In the genomic region with DNA sequence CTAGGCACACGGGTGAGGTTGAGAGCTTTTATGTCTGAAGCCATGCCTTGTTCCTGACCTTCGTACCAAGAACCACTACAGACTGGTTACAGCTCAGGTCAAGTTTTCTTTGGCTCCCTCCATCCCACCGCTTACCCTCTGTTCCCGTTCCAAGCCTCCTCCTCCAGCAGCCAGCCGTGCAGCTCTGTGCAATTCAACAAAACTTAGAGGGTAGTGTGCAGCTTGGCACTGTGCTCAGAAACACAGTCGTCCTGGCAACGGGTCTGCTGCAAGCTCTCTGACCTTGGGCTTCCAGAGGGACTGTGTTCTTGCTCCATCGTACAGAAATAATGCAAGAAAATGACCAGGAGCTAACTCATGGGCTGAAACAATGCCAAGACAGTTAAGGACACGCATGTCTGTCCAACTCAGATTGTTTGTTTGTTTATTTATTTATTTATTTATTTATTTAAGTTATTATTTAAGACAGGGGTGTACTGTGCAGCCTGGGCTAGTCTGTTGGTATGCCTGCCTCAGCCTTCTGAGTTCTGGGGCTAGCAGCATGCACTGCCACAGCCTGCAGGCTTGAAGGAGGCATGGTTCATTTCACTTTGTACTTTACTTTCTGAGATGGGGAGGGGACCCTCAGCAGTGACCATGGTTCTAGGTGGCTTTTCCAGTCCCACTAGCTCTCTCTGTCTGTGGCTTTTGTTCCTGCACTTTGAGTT, we compare ENCODE assay signal across 9 mouse cellular contexts. TPM values are rescaled to one million over a fixed set of nuclear protein-coding genes. Genes with fewer than 3 reads are reported as not detected.
DNase-seq lines count a peak whose midpoint lies in the region; ATAC-seq lines count a peak whose summit lies in the region.
"Had no signal": no experiment of that assay in that cellular context is flagged by ENCODE, and none has a peak within 500 bp of the region (broad histone marks: within the 10 kb centered on the region; RNA-seq: fewer than 3 reads in every experiment).

No protein-coding gene starts in this region.

- no peak overlapping the region for H3K9ac ChIP-seq in intestine, embryonic 15.5 days
- no peak overlapping the region for H3K9ac ChIP-seq in intestine, embryonic 16.5 days (ENCODE audit: low read depth, low read length)
- H3K9ac ChIP-seq: limb, embryonic 12.5 days had no signal

- DNase-seq in adrenal gland, postnatal 10 days, result peak; percentile 89
- peak; percentile 63 for DNase-seq in heart, embryonic 10.5 days (ENCODE audit: low spot score)
- peak; percentile 55 to 68 for DNase-seq in left cerebral cortex, postnatal 14 days (ENCODE audit: low spot score in 2 of 2)
- DNase-seq in right cerebral cortex, postnatal 25 days, result peak; percentile 26
- no peak for DNase-seq in thymus, postnatal 14 days

- H3K9me3 ChIP-seq in intestine, embryonic 15.5 days, result no peaks in the 10 kb centered on the region
- no peaks in the 10 kb centered on the region for H3K9me3 ChIP-seq in intestine, embryonic 16.5 days (ENCODE audit: control insufficient read depth, low read length)
- H3K9me3 ChIP-seq in heart, embryonic 10.5 days, result no peaks in the 10 kb centered on the region
- H3K9me3 ChIP-seq: limb, embryonic 12.5 days had no signal

- no peak overlapping the region for H3K4me3 ChIP-seq in intestine, embryonic 15.5 days (replicated peaks)
- H3K4me3 ChIP-seq in intestine, embryonic 16.5 days (ENCODE audit: low read length), result no peak overlapping the region
- no peak overlapping the region for H3K4me3 ChIP-seq in heart, embryonic 10.5 days
- H3K4me3 ChIP-seq: limb, embryonic 12.5 days had no signal

- peaks cover 6% of the 10 kb centered on the region for H3K4me1 ChIP-seq in intestine, embryonic 15.5 days (replicated peaks)
- H3K4me1 ChIP-seq in intestine, embryonic 16.5 days (ENCODE audit: control insufficient read depth, insufficient read depth, low read length), result peaks cover 8% of the 10 kb centered on the region; the same call in 1 of the 2 replicates
- peaks cover 8% of the 10 kb centered on the region; the same call in 1 of the 2 replicates for H3K4me1 ChIP-seq in heart, embryonic 10.5 days

- intact Hi-C loops in left cerebral cortex, postnatal 14 days (cut with DNase I), result no loop called here

- 51% methylated on average over 9 of the region's 9 CpGs for WGBS in intestine, embryonic 15.5 days
- 51% methylated on average over 9 of the region's 9 CpGs for WGBS in intestine, embryonic 16.5 days
- WGBS in heart, embryonic 10.5 days, result 72% methylated on average over 9 of the region's 9 CpGs

- no peak overlapping the region for H3K4me2 ChIP-seq in intestine, embryonic 15.5 days (replicated peaks)
- H3K4me2 ChIP-seq in intestine, embryonic 16.5 days (ENCODE audit: low read depth, low read length), result no peak overlapping the region
- H3K4me2 ChIP-seq: limb, embryonic 12.5 days had no signal

- no peaks in the 10 kb centered on the region for H3K27me3 ChIP-seq in intestine, embryonic 15.5 days (replicated peaks)
- H3K27me3 ChIP-seq in intestine, embryonic 16.5 days (replicated peaks; ENCODE audit: control insufficient read depth, insufficient read depth, low read length), result no peaks in the 10 kb centered on the region
- H3K27me3 ChIP-seq in heart, embryonic 10.5 days (ENCODE audit: insufficient read depth, poor library complexity, severe bottlenecking), result no peaks in the 10 kb centered on the region; the same call in 1 of the 2 replicates

- ATAC-seq in intestine, embryonic 15.5 days, result peak; percentile 59; the same call in 1 of the 2 replicates
- ATAC-seq in intestine, embryonic 16.5 days, result no peak
- no peak for ATAC-seq in megakaryocyte progenitor cell, adult 5-6 weeks (replicated peaks; ENCODE audit: poor library complexity)

- H3K36me3 ChIP-seq in intestine, embryonic 15.5 days, result no peaks in the 10 kb centered on the region
- no peaks in the 10 kb centered on the region for H3K36me3 ChIP-seq in intestine, embryonic 16.5 days (ENCODE audit: control insufficient read depth, insufficient read depth, low read length)
- no peaks in the 10 kb centered on the region for H3K36me3 ChIP-seq in heart, embryonic 10.5 days
- H3K36me3 ChIP-seq: limb, embryonic 12.5 days had no signal

- no peak overlapping the region for H3K27ac ChIP-seq in intestine, embryonic 15.5 days
- no peak overlapping the region for H3K27ac ChIP-seq in intestine, embryonic 16.5 days (ENCODE audit: low read length)
- no peak overlapping the region for H3K27ac ChIP-seq in heart, embryonic 10.5 days
- H3K27ac ChIP-seq: limb, embryonic 12.5 days had no signal

RNA-seq across cellular contexts. Expression of gene Cript, which starts 25.3 kb away (rescaled TPM):
- 129 and 138 TPM in 2 replicates for polyA plus RNA-seq in intestine, embryonic 15.5 days (2015; fragmentation: Nextera tagmentation; extraction: Ambion mirVana)
- polyA plus RNA-seq in intestine, embryonic 16.5 days (2015; fragmentation: Nextera tagmentation; extraction: Ambion mirVana), result 129 and 132 TPM in 2 replicates
- 10 to 100 TPM; 49.9 to 52.7 TPM for total RNA-seq in adrenal gland, postnatal 10 days (2021)
- polyA plus RNA-seq in heart, embryonic 10.5 days (2016; fragmentation: Nextera tagmentation; extraction: Ambion mirVana), result 113 and 115 TPM in 2 replicates
- total RNA-seq in left cerebral cortex, postnatal 14 days (2021), result 10 to 100 TPM; 58.6 to 61.3 TPM
- 88.1 and 94.9 TPM in 2 replicates for total RNA-seq in megakaryocyte progenitor cell, adult 5-6 weeks (2015)
- total RNA-seq in megakaryocyte progenitor cell, adult 5-6 weeks (2017), result 50.2 and 60.3 TPM in 2 replicates

RNA-seq across cellular contexts. Expression of gene Pigf, which starts 25.4 kb away (rescaled TPM):
- polyA plus RNA-seq in intestine, embryonic 15.5 days (2015; fragmentation: Nextera tagmentation; extraction: Ambion mirVana), result 55.2 and 57.4 TPM in 2 replicates
- polyA plus RNA-seq in intestine, embryonic 16.5 days (2015; fragmentation: Nextera tagmentation; extraction: Ambion mirVana), result 51.4 and 56.1 TPM in 2 replicates
- 10 to 100 TPM in 1 of 2 experiments, 1 to 10 TPM in 1; 8.3 to 11.0 TPM for total RNA-seq in adrenal gland, postnatal 10 days (2021)
- polyA plus RNA-seq in heart, embryonic 10.5 days (2016; fragmentation: Nextera tagmentation; extraction: Ambion mirVana), result 25.5 and 32.2 TPM in 2 replicates
- total RNA-seq in left cerebral cortex, postnatal 14 days (2021), result 10 to 100 TPM; 16.6 to 16.9 TPM
- 15.1 and 15.5 TPM in 2 replicates for total RNA-seq in megakaryocyte progenitor cell, adult 5-6 weeks (2015)
- total RNA-seq in megakaryocyte progenitor cell, adult 5-6 weeks (2017), result 20.8 TPM in 2 replicates

RNA-seq across cellular contexts. Expression of gene Socs5, which starts 56.9 kb away (rescaled TPM):
- 9.2 and 10.7 TPM in 2 replicates for polyA plus RNA-seq in intestine, embryonic 15.5 days (2015; fragmentation: Nextera tagmentation; extraction: Ambion mirVana)
- 5.3 and 5.9 TPM in 2 replicates for polyA plus RNA-seq in intestine, embryonic 16.5 days (2015; fragmentation: Nextera tagmentation; extraction: Ambion mirVana)
- total RNA-seq in adrenal gland, postnatal 10 days (2021), result 10 to 100 TPM; 40.3 to 48.3 TPM
- 9.4 and 11.0 TPM in 2 replicates for polyA plus RNA-seq in heart, embryonic 10.5 days (2016; fragmentation: Nextera tagmentation; extraction: Ambion mirVana)
- total RNA-seq in left cerebral cortex, postnatal 14 days (2021), result 10 to 100 TPM; 74.9 to 79.7 TPM
- 4.4 and 5.1 TPM in 2 replicates for total RNA-seq in megakaryocyte progenitor cell, adult 5-6 weeks (2015)
- total RNA-seq in megakaryocyte progenitor cell, adult 5-6 weeks (2017), result 4.2 and 5.5 TPM in 2 replicates

Comparison
In these comparisons a context has a peak if more than half of its experiments do, and no peak if none do; other contexts are left out.
1. RNA of gene Socs5, which starts 56.9 kb away (total RNA-seq): 74.9 to 79.7 TPM in left cerebral cortex, postnatal 14 days and 40.3 to 48.3 TPM in adrenal gland, postnatal 10 days; 4.2 to 5.5 TPM in megakaryocyte progenitor cell, adult 5-6 weeks; every median in the first group is over 4 times any median in the second.